Mouse (Mus musculus) forebrain, postnatal 0 days (tissue): ENCODE measurements at regions not wholly inside any gene's neighbourhood (a gene's known extent, or its start where the extent isn't known, plus 50 kb on each side); places are given as distances from the start of the nearest gene placed in this dataset.

ENCODE experiments used
- ATAC-seq: fragments of 200-750 bp; cut with Nextera tagmentation; 2 replicates; pipeline ENCODE4 v1.8.0; 2017; ENCODE audit warnings: mild to moderate bottlenecking, moderate library complexity
- DNase-seq: peaks from one replicate; pipeline ENCODE4 v3.0.0-alpha.2; 2015
- H3K27ac ChIP-seq: fragments of 300-500 bp; sonication (generic); 2 replicates; pipeline ENCODE4 v1.5.1; 2014; ENCODE audit warnings: low read depth, mild to moderate bottlenecking, antibody characterized with exemption, low read length, moderate library complexity, mixed read lengths
- H3K27me3 ChIP-seq: fragments of 300-500 bp; sonication (generic); 2 replicates; pipeline ENCODE4 v1.6.1; 2014; ENCODE audit warnings: mild to moderate bottlenecking, low read length, mixed read lengths; ENCODE audit not compliant: insufficient read depth
- H3K36me3 ChIP-seq: fragments of 300-500 bp; sonication (generic); 2 replicates; pipeline ENCODE4 v1.6.1; 2014; ENCODE audit warnings: mild to moderate bottlenecking, moderate library complexity; ENCODE audit not compliant: insufficient read depth
- H3K4me1 ChIP-seq: fragments of 300-500 bp; sonication (generic); 2 replicates; pipeline ENCODE4 v1.6.1; 2014; ENCODE audit warnings: antibody characterized with exemption; ENCODE audit not compliant: insufficient read depth
- H3K4me2 ChIP-seq: fragments of 300-500 bp; sonication (generic); 2 replicates; pipeline ENCODE4 v1.6.1; 2014; ENCODE audit warnings: low read depth, mild to moderate bottlenecking, moderate library complexity
- H3K4me3 ChIP-seq: fragments of 300-500 bp; sonication (generic); 2 replicates; pipeline ENCODE4 v1.5.1; 2014; ENCODE audit warnings: low read depth, low read length, mixed read lengths
- H3K9ac ChIP-seq: fragments of 300-500 bp; sonication (generic); 2 replicates; pipeline ENCODE4 v1.6.1; 2014; ENCODE audit warnings: mild to moderate bottlenecking
- H3K9me3 ChIP-seq: fragments of 300-500 bp; sonication (generic); 2 replicates; pipeline ENCODE4 v1.6.1; 2016; ENCODE audit warnings: low read length
- CTCF ChIP-seq: sonication (generic); IDR thresholded peaks from 2 replicates; pipeline ENCODE4 v1.5.1; 2016; ENCODE audit warnings: antibody characterized with exemption, control low read depth, low read depth
- WGBS: fragments of 180-500 bp; shearing (Covaris S2); extraction: QIAGEN DNeasy Blood & Tissue Kit; methylation state at CpG from one replicate; pipeline ENCODE4 v1.1.7; 2014; 5-methylcytosine and 5-hydroxymethylcytosine counted together

- TF ChIP-seq CTCF = peak; percentile 36
- H3K9ac ChIP-seq = no peak overlapping the region
- no peak overlapping the region for H3K4me3 ChIP-seq
- DNase-seq (no peak), ATAC-seq (no peak)
- no peaks in the 10 kb centered on the region for H3K9me3 ChIP-seq
- no peaks in the 10 kb centered on the region for H3K27me3 ChIP-seq
- H3K4me1 ChIP-seq = no peaks in the 10 kb centered on the region
- H3K4me2 ChIP-seq = no peak overlapping the region
- H3K27ac ChIP-seq = no peak overlapping the region
- 93% methylated on average over 3 of the region's 3 CpGs for WGBS
- no peaks in the 10 kb centered on the region for H3K36me3 ChIP-seq
Observed at GRCm38 (mm10) chr19:6647216-6647615, 104.4 kb upstream of the Slc22a12 start.

- Histone ChIP-seq H3K4me3 (no peak overlapping the region), H3K9ac (no peak overlapping the region), H3K36me3 (no peaks in the 10 kb centered on the region), H3K9me3 (no peaks in the 10 kb centered on the region), H3K4me2 (no peak overlapping the region), H3K27me3 (no peaks in the 10 kb centered on the region), H3K27ac (no peak overlapping the region), H3K4me1 (no peaks in the 10 kb centered on the region)
- DNase-seq = no peak
- 97% methylated on average over 6 of the region's 6 CpGs for WGBS
- no peak for ATAC-seq
- no peak for TF ChIP-seq CTCF
Observed at GRCm38 (mm10) chr19:6645912-6646311, 103.1 kb upstream of the Slc22a12 start.

- Histone ChIP-seq H3K9ac (no peak overlapping the region), H3K9me3 (no peaks in the 10 kb centered on the region), H3K4me3 (no peak overlapping the region), H3K27me3 (no peaks in the 10 kb centered on the region), H3K4me1 (no peaks in the 10 kb centered on the region), H3K36me3 (no peaks in the 10 kb centered on the region), H3K27ac (no peak overlapping the region), H3K4me2 (no peak overlapping the region)
- DNase-seq (no peak), ATAC-seq (no peak)
- 85% methylated on average over 6 of the region's 6 CpGs for WGBS
- no peak for TF ChIP-seq CTCF
Observed at GRCm38 (mm10) chr19:6644871-6645270, 102.0 kb upstream of the Slc22a12 start.

- no peaks in the 10 kb centered on the region for H3K27me3 ChIP-seq
- no peaks in the 10 kb centered on the region for H3K36me3 ChIP-seq
- DNase-seq = no peak
- H3K27ac ChIP-seq = no peak overlapping the region
- no peaks in the 10 kb centered on the region for H3K4me1 ChIP-seq
- no peak overlapping the region for H3K4me2 ChIP-seq
- H3K9ac ChIP-seq = no peak overlapping the region
- H3K9me3 ChIP-seq = no peaks in the 10 kb centered on the region
- no peak for ATAC-seq
- TF ChIP-seq CTCF = no peak
- 95% methylated on average over 7 of the region's 7 CpGs for whole genome bisulfite sequencing
- no peak overlapping the region for H3K4me3 ChIP-seq
Observed at GRCm38 (mm10) chr19:6639681-6640080, 96.8 kb upstream of the Slc22a12 start.

- no peak for TF ChIP-seq CTCF
- no peak overlapping the region for H3K4me2 ChIP-seq
- no peaks in the 10 kb centered on the region for H3K27me3 ChIP-seq
- no peak overlapping the region for H3K9ac ChIP-seq
- no peak overlapping the region for H3K4me3 ChIP-seq
- DNase-seq = no peak
- no peak overlapping the region for H3K27ac ChIP-seq
- peak; percentile 38 for ATAC-seq
- no peaks in the 10 kb centered on the region for H3K36me3 ChIP-seq
- H3K9me3 ChIP-seq = no peaks in the 10 kb centered on the region
- 0 out of 2 replicates have a peak, but pooled peaks cover 3% of the 10 kb centered on the region for H3K4me1 ChIP-seq
- WGBS = 37% methylated on average over 10 of the region's 10 CpGs
Observed at GRCm38 (mm10) chr19:6633400-6633799, 90.6 kb upstream of the Slc22a12 start.

GRCm38 (mm10) chr19:6631817-6632216 lies 89.0 kb upstream of the Slc22a12 start:
- DNase-seq (no peak), ATAC-seq (no peak)
- H3K4me1 ChIP-seq = 0 out of 2 replicates have a peak, but pooled peaks cover 3% of the 10 kb centered on the region
- H3K9ac ChIP-seq = no peak overlapping the region
- no peaks in the 10 kb centered on the region for H3K9me3 ChIP-seq
- H3K36me3 ChIP-seq = no peaks in the 10 kb centered on the region
- no peak overlapping the region for H3K4me2 ChIP-seq
- H3K27me3 ChIP-seq = no peaks in the 10 kb centered on the region
- 92% methylated on average over 5 of the region's 5 CpGs for WGBS
- TF ChIP-seq CTCF = no peak
- no peak overlapping the region for H3K27ac ChIP-seq
- no peak overlapping the region for H3K4me3 ChIP-seq

- Histone ChIP-seq H3K27me3 (no peaks in the 10 kb centered on the region), H3K4me3 (no peak overlapping the region), H3K36me3 (no peaks in the 10 kb centered on the region), H3K27ac (no peak overlapping the region), H3K4me1 (0 out of 2 replicates have a peak, but pooled peaks cover 3% of the 10 kb centered on the region), H3K9me3 (no peaks in the 10 kb centered on the region), H3K9ac (no peak overlapping the region), H3K4me2 (no peak overlapping the region)
- DNase-seq = no peak
- TF ChIP-seq CTCF = no peak
- WGBS = 78% methylated on average over 4 of the region's 4 CpGs
- no peak for ATAC-seq
Observed at GRCm38 (mm10) chr19:6630613-6630940, 87.7 kb upstream of the Slc22a12 start.
